Mouse (Mus musculus) liver, embryonic 14.5 days (tissue): Measurements from ENCODE around the gene Galr2.

Source experiments
- CTCF ChIP-seq: IDR thresholded peaks from 2 replicates; pipeline ENCODE4 v1.5.1; 2016; ENCODE audit warnings: antibody characterized with exemption, low read depth, control low read depth
- EP300 ChIP-seq: IDR thresholded peaks from 2 replicates; pipeline ENCODE4 v1.6.1; 2016; ENCODE audit warnings: antibody characterized with exemption, low read depth

DNA sequence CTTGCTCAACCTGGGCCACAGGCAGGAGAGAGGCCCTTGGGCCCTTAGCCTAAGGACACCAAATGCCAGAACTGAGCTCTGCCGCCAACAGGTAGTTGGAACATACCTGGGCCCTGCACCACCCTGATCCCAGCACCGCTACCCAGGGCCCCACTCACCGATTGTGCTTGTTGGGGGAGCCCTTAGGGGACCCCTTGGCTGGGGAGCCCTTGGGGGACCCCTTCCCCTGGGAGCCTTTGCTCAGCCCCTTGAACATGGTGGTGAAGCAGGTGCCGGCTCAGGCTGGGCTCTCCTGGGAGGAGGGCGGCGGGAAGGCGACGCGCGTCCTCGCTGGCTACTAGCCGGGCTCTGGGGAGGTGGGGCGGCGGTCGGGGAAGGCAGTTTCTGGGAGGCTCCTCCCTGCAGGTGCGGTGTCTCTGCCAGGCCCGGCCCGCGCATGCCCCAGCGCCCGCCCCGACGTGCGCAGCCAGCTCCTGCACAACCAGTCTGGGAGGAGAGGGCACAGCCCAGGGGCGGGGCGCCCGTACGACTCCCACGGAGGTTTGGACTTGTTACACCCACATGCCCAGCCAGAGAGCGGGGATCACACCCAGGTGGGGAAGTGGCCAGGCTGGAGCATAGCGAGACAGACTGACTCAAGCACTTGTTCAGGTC lies 42.9 kb upstream of the Galr2 start, which contains the start of gene Evpl:
- TF ChIP-seq CTCF (no peak), EP300 (no peak)
